Mouse (Mus musculus) c-Kit-positive CD71-negative TER-119-negative erythroid progenitor cells, embryonic 14.5 days (primary cell): ENCODE measurements around the gene Lpin3.

ENCODE experiments used
- DNase-seq: peaks from one replicate; pipeline ENCODE4 v3.0.0-alpha.2; 2013; ENCODE audit warnings: low read depth

Gene Lpin3

GRCm38 (mm10) chr2:160933890-160934289 lies 53.4 kb downstream of the Lpin3 start:
- no peak for DNase-seq

GRCm38 (mm10) chr2:160934451-160934850 lies 54.0 kb downstream of the Lpin3 start:
- no peak for DNase-seq

GRCm38 (mm10) chr2:160940930-160941709 lies 60.6 kb downstream of the Lpin3 start:
- DNase-seq, result no peak

GRCm38 (mm10) chr2:160942443-160942842 lies 62.0 kb downstream of the Lpin3 start:
- no peak for DNase-seq

GRCm38 (mm10) chr2:160951595-160951994 lies 71.1 kb downstream of the Lpin3 start:
- DNase-seq, result no peak

GRCm38 (mm10) chr2:160953131-160953873 lies 72.8 kb downstream of the Lpin3 start:
- no peak for DNase-seq

- no peak for DNase-seq
Observed at GRCm38 (mm10) chr2:160954541-160954940, 74.1 kb downstream of the Lpin3 start.

GRCm38 (mm10) chr2:160955331-160955730 lies 74.9 kb downstream of the Lpin3 start:
- no peak for DNase-seq
